Mouse (Mus musculus): ENCODE data around the gene Rab3a. TPM values are rescaled to one million over a fixed set of nuclear protein-coding genes. Genes with fewer than 3 reads are reported as not detected.

Gene Rab3a
- polyA plus RNA-seq, 1 experiment from 2014 or later: 70.3 TPM

GRCm38 (mm10) chr8:70766571-70767440, 12.3 kb downstream of the Rab3a start:
- Histone ChIP-seq H3K9me3 (no peaks in the 10 kb centered on the region), H3K4me3 (peak overlapping the region; percentile 50), H3K27ac (peak overlapping the region; percentile 77), H3K4me1 (replicated peaks) (peaks cover 50% of the 10 kb centered on the region), H3K36me3 (peaks cover 53% of the 10 kb centered on the region), H3K27me3 (ENCODE audit: insufficient read depth, poor library complexity, severe bottlenecking) (peaks cover 34% of the 10 kb centered on the region)
- 8% methylated on average over 21 of the region's 21 CpGs for WGBS
- DNase-seq (ENCODE audit: low spot score): peak; percentile 66

- 80% methylated on average over 6 of the region's 6 CpGs for whole genome bisulfite sequencing
- Histone ChIP-seq H3K4me3 (no peak overlapping the region), H3K27me3 (ENCODE audit: insufficient read depth, poor library complexity, severe bottlenecking) (peaks cover 34% of the 10 kb centered on the region), H3K36me3 (peaks cover 60% of the 10 kb centered on the region), H3K4me1 (replicated peaks) (peaks cover 50% of the 10 kb centered on the region), H3K9me3 (no peaks in the 10 kb centered on the region), H3K27ac (no peak overlapping the region)
- no peak for DNase-seq (ENCODE audit: low spot score)
These were observed 13.0 kb downstream of the Rab3a start for GRCm38 (mm10) chr8:70767503-70767902.

GRCm38 (mm10) chr8:70768231-70768776, 13.8 kb downstream of the Rab3a start:
- Histone ChIP-seq H3K36me3 (peaks cover 68% of the 10 kb centered on the region), H3K4me1 (replicated peaks) (peaks cover 51% of the 10 kb centered on the region), H3K4me3 (no peak overlapping the region), H3K27me3 (ENCODE audit: insufficient read depth, poor library complexity, severe bottlenecking) (peaks cover 34% of the 10 kb centered on the region), H3K9me3 (no peaks in the 10 kb centered on the region), H3K27ac (no peak overlapping the region)
- WGBS: 94% methylated on average over 32 of the region's 32 CpGs
- no peak for DNase-seq (ENCODE audit: low spot score)

GRCm38 (mm10) chr8:70768956-70769355, 14.5 kb downstream of the Rab3a start:
- Histone ChIP-seq H3K9me3 (no peaks in the 10 kb centered on the region), H3K36me3 (peaks cover 70% of the 10 kb centered on the region), H3K27me3 (ENCODE audit: insufficient read depth, poor library complexity, severe bottlenecking) (peaks cover 34% of the 10 kb centered on the region), H3K4me3 (no peak overlapping the region), H3K27ac (no peak overlapping the region), H3K4me1 (replicated peaks) (peaks cover 57% of the 10 kb centered on the region)
- 87% methylated on average over 16 of the region's 16 CpGs for WGBS
- DNase-seq (ENCODE audit: low spot score): no peak

GRCm38 (mm10) chr8:70769359-70769758, 14.9 kb downstream of the Rab3a start:
- peak; percentile 94 for DNase-seq (ENCODE audit: low spot score)
- no peak overlapping the region for H3K27ac ChIP-seq
- 9% methylated on average over 26 of the region's 26 CpGs for WGBS
- H3K27me3 ChIP-seq (ENCODE audit: insufficient read depth, poor library complexity, severe bottlenecking): peaks cover 34% of the 10 kb centered on the region
- H3K9me3 ChIP-seq: no peaks in the 10 kb centered on the region
- H3K36me3 ChIP-seq: peaks cover 70% of the 10 kb centered on the region
- H3K4me1 ChIP-seq (replicated peaks): peaks cover 61% of the 10 kb centered on the region
- 0 out of 2 replicates have a peak overlapping the region, but pooled peaks have one; percentile 1 for H3K4me3 ChIP-seq

GRCm38 (mm10) chr8:70769858-70770257, 15.4 kb downstream of the Rab3a start:
- WGBS: 73% methylated on average over 12 of the region's 12 CpGs
- DNase-seq (ENCODE audit: low spot score): no peak
- Histone ChIP-seq H3K27me3 (ENCODE audit: insufficient read depth, poor library complexity, severe bottlenecking) (peaks cover 34% of the 10 kb centered on the region), H3K27ac (no peak overlapping the region), H3K4me3 (0 out of 2 replicates have a peak overlapping the region, but pooled peaks have one; percentile 1), H3K4me1 (replicated peaks) (peaks cover 61% of the 10 kb centered on the region), H3K36me3 (peaks cover 75% of the 10 kb centered on the region), H3K9me3 (no peaks in the 10 kb centered on the region)

GRCm38 (mm10) chr8:70770748-70771147, 16.3 kb downstream of the Rab3a start:
- WGBS: 95% methylated on average over 13 of the region's 13 CpGs
- H3K36me3 ChIP-seq: peaks cover 79% of the 10 kb centered on the region

GRCm38 (mm10) chr8:70771217-70771616, 16.7 kb downstream of the Rab3a start:
- Histone ChIP-seq H3K27ac (no peak overlapping the region), H3K27me3 (ENCODE audit: insufficient read depth, poor library complexity, severe bottlenecking) (peaks cover 27% of the 10 kb centered on the region), H3K4me1 (replicated peaks) (peaks cover 61% of the 10 kb centered on the region), H3K9me3 (no peaks in the 10 kb centered on the region), H3K4me3 (no peak overlapping the region), H3K36me3 (peaks cover 79% of the 10 kb centered on the region)
- DNase-seq (ENCODE audit: low spot score): no peak
- 85% methylated on average over 7 of the region's 7 CpGs for WGBS

More at GRCm38 (mm10) chr8:70770748-70771147, 16.3 kb downstream of the Rab3a start:
- Histone ChIP-seq H3K27ac (no peak overlapping the region), H3K9me3 (no peaks in the 10 kb centered on the region), H3K4me1 (replicated peaks) (peaks cover 61% of the 10 kb centered on the region), H3K27me3 (ENCODE audit: insufficient read depth, poor library complexity, severe bottlenecking) (peaks cover 32% of the 10 kb centered on the region), H3K4me3 (no peak overlapping the region)
- DNase-seq (ENCODE audit: low spot score): no peak

- H3K4me1 ChIP-seq (replicated peaks): peaks cover 54% of the 10 kb centered on the region
- H3K4me3 ChIP-seq: no peak overlapping the region
- H3K9me3 ChIP-seq: no peaks in the 10 kb centered on the region
- no peak for DNase-seq (ENCODE audit: low spot score)
- H3K27me3 ChIP-seq (ENCODE audit: insufficient read depth, poor library complexity, severe bottlenecking): peaks cover 19% of the 10 kb centered on the region
- H3K27ac ChIP-seq: no peak overlapping the region
- WGBS: 95% methylated on average over 13 of the region's 13 CpGs
- H3K36me3 ChIP-seq: peaks cover 79% of the 10 kb centered on the region
These were observed 17.6 kb downstream of the Rab3a start for GRCm38 (mm10) chr8:70772075-70772474.

GRCm38 (mm10) chr8:70772890-70773289, 18.4 kb downstream of the Rab3a start:
- Histone ChIP-seq H3K27me3 (ENCODE audit: insufficient read depth, poor library complexity, severe bottlenecking) (peaks cover 11% of the 10 kb centered on the region), H3K4me1 (replicated peaks) (peaks cover 54% of the 10 kb centered on the region), H3K36me3 (peaks cover 73% of the 10 kb centered on the region), H3K9me3 (no peaks in the 10 kb centered on the region), H3K4me3 (no peak overlapping the region), H3K27ac (no peak overlapping the region)
- WGBS: 91% methylated on average over 9 of the region's 9 CpGs
- DNase-seq (ENCODE audit: low spot score): no peak

GRCm38 (mm10) chr8:70773410-70773809, 18.9 kb downstream of the Rab3a start:
- Histone ChIP-seq H3K36me3 (peaks cover 72% of the 10 kb centered on the region), H3K4me1 (replicated peaks) (peaks cover 58% of the 10 kb centered on the region), H3K9me3 (no peaks in the 10 kb centered on the region), H3K27ac (no peak overlapping the region), H3K4me3 (peak overlapping the region; percentile 79; the same call in 1 of the 2 replicates), H3K27me3 (ENCODE audit: insufficient read depth, poor library complexity, severe bottlenecking) (peaks cover 6% of the 10 kb centered on the region)
- WGBS: 92% methylated on average over 5 of the region's 5 CpGs
- DNase-seq (ENCODE audit: low spot score): no peak

GRCm38 (mm10) chr8:70773833-70774232, 19.4 kb downstream of the Rab3a start:
- H3K4me1 ChIP-seq (replicated peaks): peaks cover 58% of the 10 kb centered on the region
- 86% methylated on average over 9 of the region's 9 CpGs for WGBS
- peaks cover 2% of the 10 kb centered on the region; the same call in 1 of the 2 replicates for H3K27me3 ChIP-seq (ENCODE audit: insufficient read depth, poor library complexity, severe bottlenecking)
- peak overlapping the region; percentile 79; the same call in 1 of the 2 replicates for H3K4me3 ChIP-seq
- H3K9me3 ChIP-seq: no peaks in the 10 kb centered on the region
- no peak overlapping the region for H3K27ac ChIP-seq
- peaks cover 72% of the 10 kb centered on the region for H3K36me3 ChIP-seq
- no peak for DNase-seq (ENCODE audit: low spot score)

- Histone ChIP-seq H3K36me3 (peaks cover 72% of the 10 kb centered on the region), H3K27ac (peak overlapping the region; percentile 96), H3K4me1 (replicated peaks) (peaks cover 54% of the 10 kb centered on the region), H3K4me3 (peak overlapping the region; percentile 79; the same call in 1 of the 2 replicates), H3K9me3 (no peaks in the 10 kb centered on the region), H3K27me3 (ENCODE audit: insufficient read depth, poor library complexity, severe bottlenecking) (peaks cover 2% of the 10 kb centered on the region; the same call in 1 of the 2 replicates)
- WGBS: 95% methylated on average over 18 of the region's 18 CpGs
- no peak for DNase-seq (ENCODE audit: low spot score)
These were observed 20.3 kb downstream of the Rab3a start for GRCm38 (mm10) chr8:70774740-70775139.
